Mouse (Mus musculus) hindbrain, embryonic 14.5 days (tissue): ENCODE measurements at regions not wholly inside any gene's neighbourhood (a gene's known extent, or its start where the extent isn't known, plus 50 kb on each side); places are given as distances from the start of the nearest gene placed in this dataset.

Experiments used
- ATAC-seq: fragments of 200-750 bp; cut with Nextera tagmentation; 2 replicates; pipeline ENCODE4 v1.8.0; 2017; ENCODE audit warnings: moderate number of reproducible peaks, mild to moderate bottlenecking, moderate TSS enrichment, moderate library complexity; ENCODE audit not compliant: low FRiP score
- DNase-seq: peaks from one replicate; pipeline ENCODE4 v3.0.0-alpha.2; 2015; ENCODE audit warnings: low spot score
- H3K27ac ChIP-seq: fragments of 300-500 bp; sonication (generic); 2 replicates; pipeline ENCODE4 v1.5.1; 2014; ENCODE audit warnings: mild to moderate bottlenecking, moderate library complexity
- H3K27me3 ChIP-seq: fragments of 300-500 bp; sonication (generic); 2 replicates; pipeline ENCODE4 v1.6.1; 2014; ENCODE audit warnings: mild to moderate bottlenecking, low read length, mixed read lengths; ENCODE audit not compliant: control insufficient read depth, insufficient read depth
- H3K36me3 ChIP-seq: fragments of 300-500 bp; sonication (generic); replicated peaks from 2 replicates; pipeline ENCODE4 v1.6.1; 2014; ENCODE audit not compliant: control insufficient read depth, insufficient read depth
- H3K4me1 ChIP-seq: fragments of 300-500 bp; sonication (generic); replicated peaks from 2 replicates; pipeline ENCODE4 v1.6.1; 2014; ENCODE audit warnings: antibody characterized with exemption, low read length, mixed read lengths; ENCODE audit not compliant: control insufficient read depth, insufficient read depth
- H3K4me2 ChIP-seq: fragments of 300-500 bp; sonication (generic); replicated peaks from 2 replicates; pipeline ENCODE4 v1.6.1; 2014; ENCODE audit warnings: mild to moderate bottlenecking, moderate library complexity
- H3K4me3 ChIP-seq: fragments of 300-500 bp; sonication (generic); replicated peaks from 2 replicates; pipeline ENCODE4 v1.5.1; 2014; ENCODE audit warnings: mild to moderate bottlenecking, low read length
- H3K9ac ChIP-seq: fragments of 300-500 bp; sonication (generic); 2 replicates; pipeline ENCODE4 v1.6.1; 2014
- H3K9me3 ChIP-seq: fragments of 300-500 bp; sonication (generic); 2 replicates; pipeline ENCODE4 v1.6.1; 2016; ENCODE audit warnings: low read length; ENCODE audit not compliant: control insufficient read depth
- WGBS: fragments of 180-500 bp; shearing (Covaris S2); extraction: QIAGEN DNeasy Blood & Tissue Kit; methylation state at CpG from one replicate; pipeline ENCODE4 v1.1.7; 2014; 5-methylcytosine and 5-hydroxymethylcytosine counted together

- H3K4me1 ChIP-seq = 0 out of 2 replicates have a peak, but pooled peaks cover 9% of the 10 kb centered on the region
- H3K27ac ChIP-seq = peak overlapping the region; percentile 51; the same call in 1 of the 2 replicates
- no peaks in the 10 kb centered on the region for H3K36me3 ChIP-seq
- peaks cover 7% of the 10 kb centered on the region; the same call in 1 of the 2 replicates for H3K27me3 ChIP-seq
- 52% methylated on average over 7 of the region's 7 CpGs for WGBS
- H3K9ac ChIP-seq = no peak overlapping the region
- no peaks in the 10 kb centered on the region for H3K9me3 ChIP-seq
- H3K4me3 ChIP-seq = no peak overlapping the region
- peak; percentile 46 for DNase-seq
- no peak overlapping the region for H3K4me2 ChIP-seq
- ATAC-seq = peak; percentile 62; the same call in 1 of the 2 replicates
These were observed 85.7 kb upstream of the Lhx1 start for GRCm38 (mm10) chr11:84610774-84611624.

DNA sequence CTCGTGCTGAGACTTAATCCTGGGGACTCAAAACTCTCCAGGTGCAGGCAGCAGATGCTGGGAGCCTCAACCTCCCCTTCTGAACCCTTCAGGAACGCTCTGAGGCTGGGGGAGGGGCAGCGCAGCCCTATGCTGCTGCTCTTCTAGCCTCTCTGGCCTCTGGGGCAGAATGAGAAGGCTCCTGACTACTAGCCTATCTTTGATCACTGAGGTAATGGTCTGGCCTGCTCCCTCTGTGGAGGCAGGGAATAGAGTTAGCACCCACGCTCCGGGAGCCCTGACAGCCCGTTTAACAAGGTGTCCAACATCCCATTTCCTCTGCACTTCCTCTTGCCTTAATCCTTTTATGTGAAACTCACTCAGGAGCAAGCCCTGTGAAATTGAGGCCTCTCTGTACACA lies 79.4 kb upstream of the Lhx1 start:
- H3K9ac ChIP-seq = no peak overlapping the region
- H3K4me3 ChIP-seq = no peak overlapping the region
- no peak overlapping the region for H3K27ac ChIP-seq
- peaks cover 12% of the 10 kb centered on the region for H3K4me1 ChIP-seq
- no peak overlapping the region for H3K4me2 ChIP-seq
- H3K36me3 ChIP-seq = no peaks in the 10 kb centered on the region
- ATAC-seq (no peak), DNase-seq (no peak)
- H3K9me3 ChIP-seq = no peaks in the 10 kb centered on the region
- H3K27me3 ChIP-seq = peaks cover 7% of the 10 kb centered on the region; the same call in 1 of the 2 replicates
- WGBS = 16% methylated on average over 6 of the region's 6 CpGs

DNA sequence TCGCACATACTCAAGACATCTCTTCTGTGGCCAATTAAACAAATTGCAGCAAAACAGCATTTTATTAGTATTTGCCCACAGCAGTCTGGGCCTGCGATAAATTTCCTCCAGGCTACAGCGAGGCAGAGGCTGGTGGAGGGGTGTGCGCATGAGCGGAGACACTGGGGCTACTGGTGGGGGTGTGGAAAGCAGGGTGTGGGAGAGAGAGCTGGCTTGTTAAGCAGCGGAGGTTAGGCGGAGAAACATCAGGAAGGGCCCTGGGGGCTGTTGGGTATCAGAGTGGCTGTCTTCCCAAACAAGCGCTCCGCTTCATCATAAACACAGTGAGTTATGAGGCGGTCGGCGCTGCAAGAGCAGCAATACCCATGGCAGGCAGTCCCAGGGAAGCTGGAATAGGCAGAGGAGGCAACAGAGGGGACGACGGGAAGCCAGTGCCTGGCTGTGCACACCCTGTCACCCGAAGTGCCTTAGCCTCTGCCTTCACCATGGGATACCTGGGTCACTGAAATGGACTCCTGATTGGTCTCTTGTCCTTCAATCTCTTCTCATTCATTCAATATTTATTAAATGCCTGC lies 74.0 kb upstream of the Lhx1 start:
- ATAC-seq (peak; percentile 46; the same call in 1 of the 2 replicates), DNase-seq (peak; percentile 56)
- Histone ChIP-seq H3K9me3 (no peaks in the 10 kb centered on the region), H3K4me3 (no peak overlapping the region), H3K4me2 (peak overlapping the region; percentile 36), H3K27me3 (peaks cover 5% of the 10 kb centered on the region; the same call in 1 of the 2 replicates), H3K4me1 (peaks cover 15% of the 10 kb centered on the region), H3K36me3 (no peaks in the 10 kb centered on the region), H3K9ac (peak overlapping the region; percentile 43), H3K27ac (peak overlapping the region; percentile 50)
- 27% methylated on average over 15 of the region's 15 CpGs for WGBS

GRCm38 (mm10) chr11:84597572-84598295 lies 72.4 kb upstream of the Lhx1 start:
- H3K9ac ChIP-seq = no peak overlapping the region
- peaks cover 13% of the 10 kb centered on the region for H3K4me1 ChIP-seq
- WGBS = 84% methylated on average over 9 of the region's 9 CpGs
- H3K36me3 ChIP-seq = no peaks in the 10 kb centered on the region
- no peak overlapping the region for H3K4me2 ChIP-seq
- H3K27me3 ChIP-seq = peaks cover 5% of the 10 kb centered on the region; the same call in 1 of the 2 replicates
- H3K9me3 ChIP-seq = no peaks in the 10 kb centered on the region
- H3K27ac ChIP-seq = no peak overlapping the region
- no peak overlapping the region for H3K4me3 ChIP-seq
- ATAC-seq (no peak), DNase-seq (no peak)

GRCm38 (mm10) chr11:84592715-84593339 lies 67.5 kb upstream of the Lhx1 start:
- DNase-seq = no peak
- no peak for ATAC-seq

DNA sequence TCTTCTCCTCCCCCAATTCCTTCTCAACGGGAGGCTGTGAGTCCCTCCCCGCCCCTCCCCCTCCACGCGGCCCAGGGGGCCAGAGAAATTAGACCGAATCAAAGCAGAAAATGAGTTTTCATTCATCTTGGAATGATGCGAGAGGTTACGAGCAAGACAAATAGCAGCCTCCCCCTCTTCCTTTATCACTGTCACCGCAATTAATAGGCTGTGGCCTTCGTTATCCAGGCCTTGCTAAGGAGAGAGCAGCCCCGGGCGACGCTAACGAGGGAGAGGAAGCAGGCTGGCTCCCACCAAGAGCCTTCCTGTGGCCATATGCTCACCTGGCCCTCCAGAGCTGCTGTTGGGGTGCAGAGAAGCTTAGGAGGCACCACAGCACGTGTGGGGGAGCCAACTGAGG lies 61.8 kb upstream of the Lhx1 start:
- no peak overlapping the region for H3K9ac ChIP-seq
- ATAC-seq (no peak), DNase-seq (no peak)

More at GRCm38 (mm10) chr11:84592715-84593339, 67.5 kb upstream of the Lhx1 start:
- H3K4me2 ChIP-seq = no peak overlapping the region
- H3K9me3 ChIP-seq = no peaks in the 10 kb centered on the region
- no peak overlapping the region for H3K9ac ChIP-seq
- WGBS = 28% methylated on average over 6 of the region's 6 CpGs
- peaks cover 4% of the 10 kb centered on the region; the same call in 1 of the 2 replicates for H3K27me3 ChIP-seq
- H3K4me3 ChIP-seq = no peak overlapping the region
- H3K4me1 ChIP-seq = no peaks in the 10 kb centered on the region
- H3K27ac ChIP-seq = no peak overlapping the region
- no peaks in the 10 kb centered on the region for H3K36me3 ChIP-seq

DNA sequence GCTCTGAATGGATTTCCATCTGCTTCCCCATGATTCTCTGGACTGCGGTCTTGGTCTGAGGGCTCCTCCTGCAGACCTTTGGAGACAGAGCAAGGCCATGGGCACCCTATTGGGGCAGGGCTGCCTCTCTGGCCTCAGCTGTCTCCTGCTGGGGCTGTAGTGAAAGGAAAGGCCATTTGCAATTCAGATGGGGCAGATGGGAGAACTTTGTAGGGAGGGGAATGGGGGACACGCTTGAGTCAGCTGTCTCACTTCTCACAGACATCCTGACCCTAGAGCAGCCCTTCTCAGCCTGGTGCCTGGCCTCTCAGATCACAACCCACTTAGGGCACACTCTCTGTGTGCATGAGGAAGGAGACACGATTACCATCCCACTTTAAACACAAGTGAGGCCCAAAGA lies 60.3 kb upstream of the Lhx1 start:
- H3K36me3 ChIP-seq = no peaks in the 10 kb centered on the region
- ATAC-seq (no peak), DNase-seq (no peak)
- H3K4me2 ChIP-seq = no peak overlapping the region
- H3K27me3 ChIP-seq = no peaks in the 10 kb centered on the region
- WGBS = 16% methylated on average over 3 of the region's 3 CpGs
- H3K4me1 ChIP-seq = peaks cover 6% of the 10 kb centered on the region; the same call in 1 of the 2 replicates
- H3K9ac ChIP-seq = no peak overlapping the region
- no peaks in the 10 kb centered on the region for H3K9me3 ChIP-seq
- no peak overlapping the region for H3K27ac ChIP-seq
- no peak overlapping the region for H3K4me3 ChIP-seq

More for the DNA sequence above, 61.8 kb upstream of the Lhx1 start:
- Histone ChIP-seq H3K4me1 (peaks cover 6% of the 10 kb centered on the region; the same call in 1 of the 2 replicates), H3K4me3 (no peak overlapping the region), H3K27ac (peak overlapping the region; percentile 21; the same call in 1 of the 2 replicates), H3K9me3 (no peaks in the 10 kb centered on the region), H3K4me2 (no peak overlapping the region), H3K27me3 (no peaks in the 10 kb centered on the region), H3K36me3 (no peaks in the 10 kb centered on the region)
- WGBS = 17% methylated on average over 14 of the region's 14 CpGs

DNA sequence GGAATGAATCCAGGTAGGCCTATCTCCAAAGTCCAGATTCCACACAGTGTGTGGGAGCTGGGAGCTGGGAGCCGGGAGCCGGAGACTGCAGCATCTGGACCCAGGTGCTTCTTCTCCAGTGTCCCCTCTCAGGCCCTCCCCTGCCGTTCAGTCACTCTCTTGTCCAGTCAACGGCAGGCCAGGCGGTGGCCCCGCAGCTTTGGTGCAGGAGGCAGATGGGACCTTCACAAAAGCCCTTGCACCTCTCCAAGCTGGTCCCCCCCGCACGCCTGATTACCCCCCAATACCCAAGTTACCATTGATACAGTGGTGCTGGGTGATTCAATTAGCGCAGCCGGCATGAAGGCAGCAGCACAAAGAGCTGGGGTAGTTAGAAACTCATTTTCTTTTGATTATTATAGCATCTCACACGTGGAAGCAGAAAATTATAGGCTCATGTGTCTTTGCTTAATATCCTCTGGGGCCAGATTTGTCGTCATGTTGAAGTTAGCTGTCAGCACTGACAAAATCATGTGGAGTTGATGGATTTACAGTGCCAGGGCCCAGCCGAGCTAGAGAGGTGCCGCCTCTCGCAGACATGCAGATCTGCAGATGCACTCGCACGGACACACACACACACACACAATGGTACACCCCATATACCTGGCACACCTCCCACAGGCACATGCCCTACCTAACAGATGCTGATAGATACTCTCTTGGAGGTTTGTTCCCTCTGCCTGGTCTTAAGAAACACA lies 53.6 kb upstream of the Lhx1 start:
- ATAC-seq = peak; percentile 34; the same call in 1 of the 2 replicates
- WGBS = 25% methylated on average over 17 of the region's 17 CpGs
- H3K27ac ChIP-seq = peak overlapping the region; percentile 72
- 0 out of 2 replicates have a peak overlapping the region, but pooled peaks have one; percentile 24 for H3K9ac ChIP-seq
- no peaks in the 10 kb centered on the region for H3K36me3 ChIP-seq
- no peak overlapping the region for H3K4me3 ChIP-seq
- H3K27me3 ChIP-seq = 0 out of 2 replicates have a peak, but pooled peaks cover 3% of the 10 kb centered on the region
- DNase-seq = peak; percentile 59
- no peak overlapping the region for H3K4me2 ChIP-seq
- H3K4me1 ChIP-seq = peaks cover 28% of the 10 kb centered on the region
- H3K9me3 ChIP-seq = no peaks in the 10 kb centered on the region
